ENCODE assay signal across 29 mouse cellular contexts in genomic region chr8:65555308-65555707, GRCm38 (mm10).
"Had no signal": no experiment of that assay in that cellular context is flagged by ENCODE, and none has a peak within 500 bp of the region (broad histone marks: within the 10 kb centered on the region; RNA-seq: fewer than 3 reads in every experiment).

No protein-coding gene starts in this region.

- H3K9ac ChIP-seq: limb, embryonic 12.5 days; limb, embryonic 13.5 days; limb, embryonic 15.5 days; liver, embryonic 12.5 days; liver, embryonic 13.5 days; liver, embryonic 14.5 days; liver, embryonic 15.5 days; liver, postnatal 0 days; lung, embryonic 14.5 days; lung, embryonic 15.5 days; midbrain, embryonic 12.5 days; midbrain, embryonic 13.5 days; midbrain, embryonic 15.5 days; neural tube, embryonic 12.5 days had no signal

- H3K4me2 ChIP-seq: limb, embryonic 12.5 days; limb, embryonic 13.5 days; limb, embryonic 15.5 days; liver, embryonic 11.5 days; liver, embryonic 12.5 days; liver, embryonic 13.5 days; liver, embryonic 15.5 days; lung, embryonic 14.5 days; lung, embryonic 15.5 days; midbrain, embryonic 11.5 days; midbrain, embryonic 12.5 days; midbrain, embryonic 13.5 days; midbrain, embryonic 15.5 days; neural tube, embryonic 12.5 days had no signal

- H3K9me3 ChIP-seq: limb, embryonic 10.5 days; limb, embryonic 12.5 days; limb, embryonic 13.5 days; limb, embryonic 15.5 days; liver, embryonic 13.5 days; liver, embryonic 15.5 days; lung, embryonic 15.5 days; midbrain, embryonic 10.5 days; midbrain, embryonic 12.5 days; midbrain, embryonic 13.5 days; midbrain, embryonic 15.5 days; neural tube, embryonic 12.5 days had no signal

- H3K27me3 ChIP-seq: limb, embryonic 12.5 days; limb, embryonic 13.5 days; limb, embryonic 15.5 days; liver, embryonic 12.5 days; liver, embryonic 13.5 days; liver, embryonic 15.5 days; lung, embryonic 15.5 days; megakaryocyte, embryonic 14.5 days; midbrain, embryonic 12.5 days; midbrain, embryonic 13.5 days; midbrain, embryonic 15.5 days; neural tube, embryonic 12.5 days had no signal

- H3K4me3 ChIP-seq: limb, embryonic 10.5 days; limb, embryonic 12.5 days; limb, embryonic 13.5 days; limb, embryonic 15.5 days; liver, embryonic 12.5 days; liver, embryonic 13.5 days; liver, embryonic 15.5 days; lung, embryonic 15.5 days; megakaryocyte, embryonic 14.5 days; midbrain, embryonic 10.5 days; midbrain, embryonic 12.5 days; midbrain, embryonic 13.5 days; midbrain, embryonic 15.5 days; myocyte; neural tube, embryonic 12.5 days had no signal

- H3K36me3 ChIP-seq: limb, embryonic 10.5 days; limb, embryonic 12.5 days; limb, embryonic 13.5 days; limb, embryonic 15.5 days; liver, embryonic 12.5 days; liver, embryonic 13.5 days; liver, embryonic 15.5 days; lung, embryonic 15.5 days; midbrain, embryonic 10.5 days; midbrain, embryonic 12.5 days; midbrain, embryonic 13.5 days; midbrain, embryonic 15.5 days; neural tube, embryonic 12.5 days had no signal

- DNase-seq: left cerebral cortex, postnatal 4 days; liver, embryonic 13.5 days; liver, postnatal 0 days; lung, adult 18-20 months; lung, adult 2 months; lung, embryonic 14.5 days; lung, postnatal 10 days; lung, postnatal 14 days; lung, postnatal 36 days; lung, postnatal 4 days; midbrain, embryonic 14.5 days had no signal

- H3K27ac ChIP-seq: limb, embryonic 10.5 days; limb, embryonic 12.5 days; limb, embryonic 13.5 days; limb, embryonic 15.5 days; liver, embryonic 12.5 days; liver, embryonic 13.5 days; liver, embryonic 14.5 days; liver, embryonic 15.5 days; lung, embryonic 15.5 days; macrophage; midbrain, embryonic 10.5 days; midbrain, embryonic 12.5 days; midbrain, embryonic 13.5 days; midbrain, embryonic 15.5 days; neural tube, embryonic 12.5 days had no signal

- H3K4me1 ChIP-seq: limb, embryonic 10.5 days; limb, embryonic 12.5 days; limb, embryonic 13.5 days; limb, embryonic 15.5 days; liver, embryonic 12.5 days; liver, embryonic 13.5 days; liver, embryonic 15.5 days; lung, embryonic 15.5 days; megakaryocyte, embryonic 14.5 days; midbrain, embryonic 10.5 days; midbrain, embryonic 12.5 days; midbrain, embryonic 13.5 days; midbrain, embryonic 15.5 days; neural tube, embryonic 12.5 days had no signal
